Mouse (Mus musculus): ENCODE data around the gene Slc16a12. TPM values are rescaled to one million over a fixed set of nuclear protein-coding genes. Genes with fewer than 3 reads are reported as not detected.

Gene Slc16a12
- 61.3 TPM for polyA plus RNA-seq (2014; fragmentation: Illumina TruSeq; extraction: RNeasy Lipid Tissue Mini Kit (QIAGEN cat#74804); ENCODE audit: low read depth, low replicate concordance)

GRCm38 (mm10) chr19:34746688-34747504 lies at the start of gene Slc16a12:
Gene Slc16a12 (minus strand): TSS chr19:34747289.

GRCm38 (mm10) chr19:34640623-34641022 lies 106.5 kb downstream of the Slc16a12 start, which contains the start of the genes Ifit1bl2 and Ifit1:
Gene Ifit1bl2 (minus strand): TSS chr19:34640743.
Gene Ifit1 (plus strand): TSS chr19:34640871.

Other genes with a start within 250 kb of the Slc16a12 start
- 297 TPM for gene Lipa, start 219.8 kb downstream of the Slc16a12 start, polyA plus RNA-seq (2014; fragmentation: Illumina TruSeq; extraction: RNeasy Lipid Tissue Mini Kit (QIAGEN cat#74804); ENCODE audit: low read depth, low replicate concordance)
- 6.1 TPM for gene Ifit2, start 196.6 kb downstream of the Slc16a12 start, polyA plus RNA-seq (2014; fragmentation: Illumina TruSeq; extraction: RNeasy Lipid Tissue Mini Kit (QIAGEN cat#74804); ENCODE audit: low read depth, low replicate concordance)
- gene Ifit3, start 163.8 kb downstream of the Slc16a12 start, polyA plus RNA-seq (2014; fragmentation: Illumina TruSeq; extraction: RNeasy Lipid Tissue Mini Kit (QIAGEN cat#74804); ENCODE audit: low read depth, low replicate concordance): 20.4 TPM
- 0.69 TPM for gene Ifit1bl1, start 145.3 kb downstream of the Slc16a12 start, polyA plus RNA-seq (2014; fragmentation: Illumina TruSeq; extraction: RNeasy Lipid Tissue Mini Kit (QIAGEN cat#74804); ENCODE audit: low read depth, low replicate concordance)
- 6.1 TPM for gene Ifit3b, start 139.3 kb downstream of the Slc16a12 start, polyA plus RNA-seq (2014; fragmentation: Illumina TruSeq; extraction: RNeasy Lipid Tissue Mini Kit (QIAGEN cat#74804); ENCODE audit: low read depth, low replicate concordance)
- 0.13 TPM for gene Ifit1bl2, start 106.5 kb downstream of the Slc16a12 start, polyA plus RNA-seq (2014; fragmentation: Illumina TruSeq; extraction: RNeasy Lipid Tissue Mini Kit (QIAGEN cat#74804); ENCODE audit: low read depth, low replicate concordance)
- gene Ifit1, start 106.4 kb downstream of the Slc16a12 start, polyA plus RNA-seq (2014; fragmentation: Illumina TruSeq; extraction: RNeasy Lipid Tissue Mini Kit (QIAGEN cat#74804); ENCODE audit: low read depth, low replicate concordance): 18.9 TPM
- gene Pank1, start 132.2 kb upstream of the Slc16a12 start, polyA plus RNA-seq (2014; fragmentation: Illumina TruSeq; extraction: RNeasy Lipid Tissue Mini Kit (QIAGEN cat#74804); ENCODE audit: low read depth, low replicate concordance): 346 TPM
- gene Kif20b, start 175.1 kb upstream of the Slc16a12 start, polyA plus RNA-seq (2014; fragmentation: Illumina TruSeq; extraction: RNeasy Lipid Tissue Mini Kit (QIAGEN cat#74804); ENCODE audit: low read depth, low replicate concordance): 2.1 TPM